Mouse (Mus musculus): ENCODE data around the gene Dkk3. TPM values are rescaled to one million over a fixed set of nuclear protein-coding genes. Genes with fewer than 3 reads are reported as not detected.

The Dkk3 gene
- total RNA-seq (2023; ENCODE audit: inconsistent age), result not detected in 4 replicates

GRCm38 (mm10) chr7:112158942-112159341 lies at the start of gene Dkk3:
TSS of gene Dkk3 (minus strand) at chr7:112159057.

Other genes starting within 250 kb of the Dkk3 start
- 52.5 to 55.0 TPM (median 53.4 TPM) in 4 replicates for gene Usp47, start 135.6 kb downstream of the Dkk3 start, total RNA-seq (2023; ENCODE audit: inconsistent age)
- 0.12 to 0.45 TPM (median 0.16 TPM) in 3 of 4 replicates, not detected in the other for gene Mical2, start 66.8 kb upstream of the Dkk3 start, total RNA-seq (2023; ENCODE audit: inconsistent age)